Mouse (Mus musculus) limb, embryonic 13.5 days (tissue): ENCODE data around the gene Nlrp4e. TPM values are rescaled to one million over a fixed set of nuclear protein-coding genes. Genes with fewer than 3 reads are reported as not detected.
"Not testable (repeated sequence)": the region's sequence is repeated elsewhere in the genome, so short reads cannot be mapped to it uniquely, and the experiment has no call there.

Experiments used
- ATAC-seq: fragments of 200-750 bp; cut with Nextera tagmentation; 2 replicates; pipeline ENCODE4 v1.8.0; 2017; ENCODE audit warnings: low read depth, moderate number of reproducible peaks, moderate TSS enrichment; ENCODE audit not compliant: low FRiP score
- H3K27ac ChIP-seq: fragments of 300-500 bp; sonication (generic); 2 replicates; pipeline ENCODE4 v1.5.1; 2015; ENCODE audit warnings: inconsistent platforms, mild to moderate bottlenecking, moderate library complexity
- H3K27me3 ChIP-seq: fragments of 300-500 bp; sonication (generic); 2 replicates; pipeline ENCODE4 v1.6.1; 2015; ENCODE audit warnings: mild to moderate bottlenecking, inconsistent platforms
- H3K36me3 ChIP-seq: fragments of 300-500 bp; sonication (generic); 2 replicates; pipeline ENCODE4 v1.6.1; 2015; ENCODE audit warnings: inconsistent platforms, mild to moderate bottlenecking, moderate library complexity
- H3K4me1 ChIP-seq: fragments of 300-500 bp; sonication (generic); 2 replicates; pipeline ENCODE4 v1.6.1; 2015; ENCODE audit warnings: inconsistent platforms
- H3K4me2 ChIP-seq: fragments of 300-500 bp; sonication (generic); replicated peaks from 2 replicates; pipeline ENCODE4 v1.6.1; 2015; ENCODE audit warnings: inconsistent platforms, mild to moderate bottlenecking, moderate library complexity
- H3K4me3 ChIP-seq: fragments of 300-500 bp; sonication (generic); 2 replicates; pipeline ENCODE4 v1.5.1; 2015; ENCODE audit warnings: moderate library complexity, mild to moderate bottlenecking, inconsistent platforms
- H3K9ac ChIP-seq: fragments of 300-500 bp; sonication (generic); 2 replicates; pipeline ENCODE4 v1.6.1; 2015; ENCODE audit warnings: mild to moderate bottlenecking, inconsistent platforms
- H3K9me3 ChIP-seq: fragments of 300-500 bp; sonication (generic); 2 replicates; pipeline ENCODE4 v1.6.1; 2016; ENCODE audit warnings: inconsistent platforms
- WGBS: fragments of 180-500 bp; shearing (Covaris S2); methylation state at CpG from one replicate; pipeline ENCODE4 v1.1.7; 2015; 5-methylcytosine and 5-hydroxymethylcytosine counted together
- microRNA-seq: library from miRNA; unstranded; fragments of <30 nt; microRNA quantifications from one replicate; pipeline ENCODE4, GENCODE M21; 2016
- polyA plus RNA-seq: library from polyadenylated mRNA; unstranded; fragments of >200 nt; fragmentation: Nextera tagmentation; extraction: Ambion mirVana; gene quantifications from 2 replicates; pipeline ENCODE4 v1.2.1, GENCODE M21; 2015

The Nlrp4e gene
- not detected in 2 replicates for polyA plus RNA-seq

- peaks cover 27% of the 10 kb centered on the region for H3K9me3 ChIP-seq
- not testable (repeated sequence) for H3K9ac ChIP-seq, H3K27ac ChIP-seq, H3K4me1 ChIP-seq, H3K4me2 ChIP-seq, H3K27me3 ChIP-seq, ATAC-seq, H3K36me3 ChIP-seq, H3K4me3 ChIP-seq
- WGBS, result 87% methylated on average over 3 of the region's 3 CpGs
Measured at GRCm38 (mm10) chr7:23300892-23301291, at the start of gene Nlrp4e. Gene Nlrp4e, plus strand, starts transcription at chr7:23301192.

- not testable (repeated sequence) for H3K9ac ChIP-seq, H3K27me3 ChIP-seq
- WGBS, result no CpG with 5 or more reads among the region's 2 CpGs
Measured at GRCm38 (mm10) chr7:23251582-23251981, 49.4 kb upstream of the Nlrp4e start, which contains the start of gene Vmn1r166. Gene Vmn1r166, minus strand, starts transcription at chr7:23251682.

GRCm38 (mm10) chr7:23278800-23279199 is 22.2 kb upstream of the Nlrp4e start, which contains the start of gene Gm6902:
Gene Gm6902, minus strand, starts transcription at chr7:23278900.
- not testable (repeated sequence) for H3K27me3 ChIP-seq, H3K9ac ChIP-seq, H3K36me3 ChIP-seq, H3K4me2 ChIP-seq, H3K4me1 ChIP-seq, H3K4me3 ChIP-seq, H3K9me3 ChIP-seq, H3K27ac ChIP-seq, ATAC-seq
- WGBS, result no CpG with 5 or more reads among the region's 2 CpGs

More at GRCm38 (mm10) chr7:23251582-23251981, 49.4 kb upstream of the Nlrp4e start, which contains the start of gene Vmn1r166:
- ATAC-seq, H3K4me2 ChIP-seq, H3K4me1 ChIP-seq, H3K27ac ChIP-seq, H3K36me3 ChIP-seq, H3K9me3 ChIP-seq, H3K4me3 ChIP-seq: not testable (repeated sequence)

GRCm38 (mm10) chr7:23358311-23358710 is 57.3 kb downstream of the Nlrp4e start:
- not testable (repeated sequence) for H3K4me2 ChIP-seq, H3K27me3 ChIP-seq, H3K27ac ChIP-seq, H3K4me3 ChIP-seq, H3K36me3 ChIP-seq, H3K9ac ChIP-seq, ATAC-seq, H3K4me1 ChIP-seq
- peaks cover 50% of the 10 kb centered on the region for H3K9me3 ChIP-seq
- 89% methylated on average over 13 of the region's 13 CpGs for WGBS

- no peaks in the 10 kb centered on the region for H3K36me3 ChIP-seq
- H3K4me3 ChIP-seq, result no peak within 1 kb of the TSS
- H3K9ac ChIP-seq, result no peak within 1 kb of the TSS
- peaks cover 48% of the 10 kb centered on the region for H3K9me3 ChIP-seq
- WGBS, result 74% methylated on average over 10 of the region's 10 CpGs
- no peak for ATAC-seq
- H3K27ac ChIP-seq, result no peak within 1 kb of the TSS
- H3K27me3 ChIP-seq, result no peaks in the 10 kb centered on the region
- H3K4me1 ChIP-seq, result no peaks in the 10 kb centered on the region
- H3K4me2 ChIP-seq, result no peak within 1 kb of the TSS
Measured at GRCm38 (mm10) chr7:23385589-23385988, 84.6 kb downstream of the Nlrp4e start, which contains the start of gene Nlrp5. Gene Nlrp5, plus strand, starts transcription at chr7:23385889.

Small RNAs within 50 kb of the gene (microRNA-seq; reads per million reads assigned to microRNA genes)
- not detected for gene Gm25196

Other genes with a start within 250 kb of the Nlrp4e start
- not detected in 2 replicates for gene Vmn1r163, start 245.7 kb upstream of the Nlrp4e start, polyA plus RNA-seq
- not detected in 2 replicates for gene Gm8720, start 233.7 kb upstream of the Nlrp4e start, polyA plus RNA-seq
- gene Gm10662, start 156.7 kb upstream of the Nlrp4e start, polyA plus RNA-seq, result not detected in 2 replicates
- gene Vmn1r165, start 83.9 kb upstream of the Nlrp4e start, polyA plus RNA-seq, result not detected in 2 replicates
- gene Vmn1r166, start 49.5 kb upstream of the Nlrp4e start, polyA plus RNA-seq, result not detected in 2 replicates
- gene Gm6902, start 22.3 kb upstream of the Nlrp4e start, polyA plus RNA-seq, result not detected in 2 replicates
- gene Nlrp5, start 84.7 kb downstream of the Nlrp4e start, polyA plus RNA-seq, result 0.05 TPM in 1 of 2 replicates, not detected in the other
- not detected in 2 replicates for gene Vmn1r167, start 206.0 kb downstream of the Nlrp4e start, polyA plus RNA-seq
- gene Vmn1r168, start 238.5 kb downstream of the Nlrp4e start, polyA plus RNA-seq, result not detected in 2 replicates